In genomic region chr7:29441793-29442192, GRCm38 (mm10) we compare ENCODE assay signal across 8 mouse cellular contexts.
A peak's percentile ranks its signal among the peaks of the same experiment; 100 is the strongest.
DNase-seq lines count a peak whose midpoint lies in the region; ATAC-seq and TF ChIP-seq lines count a peak whose summit lies in the region.
"Had no signal": no experiment of that assay in that cellular context is flagged by ENCODE, and none has a peak within 500 bp of the region (broad histone marks: within the 10 kb centered on the region; RNA-seq: fewer than 3 reads in every experiment).

No protein-coding gene starts in this region.

- H3K4me1 ChIP-seq in kidney, embryonic 16.5 days (ENCODE audit: insufficient read depth, low read length): peaks cover 38% of the 10 kb centered on the region
- H3K4me1 ChIP-seq in forebrain, embryonic 15.5 days: peaks cover 18% of the 10 kb centered on the region
- 0 out of 2 replicates have a peak, but pooled peaks cover 3% of the 10 kb centered on the region for H3K4me1 ChIP-seq in midbrain, postnatal 0 days (ENCODE audit: insufficient read depth, low read length)

- H3K9me3 ChIP-seq in kidney, embryonic 16.5 days (ENCODE audit: low read length): no peaks in the 10 kb centered on the region
- no peaks in the 10 kb centered on the region for H3K9me3 ChIP-seq in forebrain, embryonic 15.5 days
- no peaks in the 10 kb centered on the region for H3K9me3 ChIP-seq in midbrain, postnatal 0 days (ENCODE audit: low read length)

- H3K36me3 ChIP-seq in kidney, embryonic 16.5 days (ENCODE audit: insufficient read depth, low read length): no peaks in the 10 kb centered on the region
- no peaks in the 10 kb centered on the region for H3K36me3 ChIP-seq in forebrain, embryonic 15.5 days
- no peaks in the 10 kb centered on the region for H3K36me3 ChIP-seq in midbrain, postnatal 0 days (ENCODE audit: insufficient read depth, low read length)

- no peak overlapping the region for H3K4me3 ChIP-seq in kidney, embryonic 16.5 days (ENCODE audit: low read length)
- H3K4me3 ChIP-seq in forebrain, embryonic 15.5 days: no peak overlapping the region
- no peak overlapping the region for H3K4me3 ChIP-seq in midbrain, postnatal 0 days (ENCODE audit: low read depth, low read length)
- H3K4me3 ChIP-seq in left cerebral cortex, adult 2 months: no peak overlapping the region

- DNase-seq in kidney, adult 11 months: no peak
- DNase-seq in heart, postnatal 14 days: peak; percentile 39 to 54
- peak; percentile 66 for DNase-seq in midbrain, postnatal 0 days (ENCODE audit: low spot score)
- no peak for DNase-seq in left cerebral cortex, adult 2 months (ENCODE audit: extremely low spot score in 1 of 2, low spot score in 2 of 2)
- DNase-seq: thymus, adult 2 months had no signal

- H3K9ac ChIP-seq in kidney, embryonic 16.5 days (replicated peaks; ENCODE audit: low read length): no peak overlapping the region
- no peak overlapping the region for H3K9ac ChIP-seq in forebrain, embryonic 15.5 days (replicated peaks)
- no peak overlapping the region for H3K9ac ChIP-seq in midbrain, postnatal 0 days (replicated peaks; ENCODE audit: low read length, poor library complexity, severe bottlenecking)

- H3K27me3 ChIP-seq in kidney, embryonic 16.5 days (ENCODE audit: insufficient read depth, low read length): no peaks in the 10 kb centered on the region
- H3K27me3 ChIP-seq in forebrain, embryonic 15.5 days: no peaks in the 10 kb centered on the region
- H3K27me3 ChIP-seq in midbrain, postnatal 0 days (ENCODE audit: insufficient read depth, low read length): no peaks in the 10 kb centered on the region

- intact Hi-C loops in heart, postnatal 14 days (cut with DNase I): no loop called here
- intact Hi-C loops in left cerebral cortex, adult 2 months (cut with DNase I): loop anchor here (1.0 kb wide), 1 partner anchor 77 kb away; the partner anchor contains the start of gene Sipa1l3

- ATAC-seq in kidney, embryonic 16.5 days (ENCODE audit: low FRiP score, low TSS enrichment): no peak
- no peak for ATAC-seq in forebrain, embryonic 15.5 days (replicated peaks)
- ATAC-seq in midbrain, postnatal 0 days (ENCODE audit: low FRiP score): no peak
- ATAC-seq in inflammation-experienced regulatory T-cells, adult 6 months: no peak

- H3K4me2 ChIP-seq in kidney, embryonic 16.5 days (replicated peaks; ENCODE audit: low read depth, low read length): no peak overlapping the region
- peak overlapping the region; percentile 15; the same call in 1 of the 2 replicates for H3K4me2 ChIP-seq in forebrain, embryonic 15.5 days (replicated peaks)
- peak overlapping the region; percentile 13; the same call in 1 of the 2 replicates for H3K4me2 ChIP-seq in midbrain, postnatal 0 days (ENCODE audit: low read depth, low read length, poor library complexity, severe bottlenecking)

- 0 out of 2 replicates have a peak overlapping the region, but pooled peaks have one; percentile 0 for H3K27ac ChIP-seq in kidney, embryonic 16.5 days (ENCODE audit: low read length)
- H3K27ac ChIP-seq in forebrain, embryonic 15.5 days (replicated peaks): no peak overlapping the region
- 0 out of 2 replicates have a peak overlapping the region, but pooled peaks have one; percentile 20 for H3K27ac ChIP-seq in midbrain, postnatal 0 days (ENCODE audit: low read depth, low read length)
- H3K27ac ChIP-seq in left cerebral cortex, adult 2 months: no peak overlapping the region; the same call in 1 of the 2 replicates

- 62% methylated on average over 9 of the region's 9 CpGs for WGBS in kidney, embryonic 16.5 days
- 45% methylated on average over 9 of the region's 9 CpGs for WGBS in forebrain, embryonic 15.5 days
- 38% methylated on average over 9 of the region's 9 CpGs for WGBS in midbrain, postnatal 0 days

- TF ChIP-seq CTCF in midbrain, postnatal 0 days (IDR thresholded peaks at IDR 0.05): no peak
- TF ChIP-seq CTCF in left cerebral cortex, adult 2 months (IDR thresholded peaks at IDR 0.05): no peak; the same call in 1 of the 2 replicates

Comparison
In these comparisons a context has a peak if more than half of its experiments do, and no peak if none do; other contexts are left out.
1. H3K27ac ChIP-seq: peak in kidney, embryonic 16.5 days (single experiment) and midbrain, postnatal 0 days (single experiment); none in forebrain, embryonic 15.5 days (single experiment) and left cerebral cortex, adult 2 months (single experiment).
2. DNase-seq: peak in heart, postnatal 14 days (2 of 2) and midbrain, postnatal 0 days (single experiment); none in kidney, adult 11 months (single experiment) and left cerebral cortex, adult 2 months (0 of 2).